Mouse (Mus musculus): ENCODE results near the gene Slc34a2.

Gene Slc34a2

GRCm38 (mm10) chr5:53037781-53038180 is at the start of gene Slc34a2:
TSS of gene Slc34a2 (plus strand) at chr5:53038081.
- no peak for DNase-seq (ENCODE audit: low spot score)

GRCm38 (mm10) chr5:52990687-52991341 is 47.1 kb upstream of the Slc34a2 start:
- DNase-seq (ENCODE audit: low spot score): peak; percentile 59

DNA sequence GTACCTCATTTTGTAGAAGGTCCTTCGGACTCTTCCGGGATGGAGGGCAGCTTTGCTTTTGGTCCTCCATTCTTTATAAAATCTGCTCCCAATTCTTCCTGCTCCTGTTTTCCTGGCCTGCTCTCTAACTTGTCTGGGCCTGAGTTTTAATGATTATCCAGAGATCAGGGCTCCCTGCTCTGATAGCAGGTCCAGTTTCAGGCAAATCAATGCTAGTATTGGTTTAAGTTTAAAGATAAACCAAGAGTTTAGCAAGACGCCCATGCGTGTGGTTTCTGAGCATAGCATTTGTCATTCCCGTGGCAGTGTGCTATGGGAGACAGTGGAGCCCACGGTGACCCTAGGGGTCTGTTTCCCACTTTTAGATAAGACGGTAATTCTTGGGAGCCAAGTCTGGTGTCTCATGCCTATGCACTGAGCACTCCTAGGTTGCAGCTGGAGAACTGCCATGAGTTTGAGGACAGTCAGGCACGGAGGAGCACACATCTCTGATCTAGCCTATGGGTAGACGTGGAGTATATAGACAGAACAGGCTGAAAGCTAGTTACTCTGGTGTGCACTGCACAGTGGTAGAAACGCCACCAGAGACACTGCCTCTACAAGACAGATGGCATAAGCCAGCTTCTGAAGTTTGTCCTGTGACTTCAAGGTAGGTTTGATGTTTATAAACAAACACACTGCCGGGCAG is 45.5 kb upstream of the Slc34a2 start:
- DNase-seq (ENCODE audit: low spot score): no peak

DNA sequence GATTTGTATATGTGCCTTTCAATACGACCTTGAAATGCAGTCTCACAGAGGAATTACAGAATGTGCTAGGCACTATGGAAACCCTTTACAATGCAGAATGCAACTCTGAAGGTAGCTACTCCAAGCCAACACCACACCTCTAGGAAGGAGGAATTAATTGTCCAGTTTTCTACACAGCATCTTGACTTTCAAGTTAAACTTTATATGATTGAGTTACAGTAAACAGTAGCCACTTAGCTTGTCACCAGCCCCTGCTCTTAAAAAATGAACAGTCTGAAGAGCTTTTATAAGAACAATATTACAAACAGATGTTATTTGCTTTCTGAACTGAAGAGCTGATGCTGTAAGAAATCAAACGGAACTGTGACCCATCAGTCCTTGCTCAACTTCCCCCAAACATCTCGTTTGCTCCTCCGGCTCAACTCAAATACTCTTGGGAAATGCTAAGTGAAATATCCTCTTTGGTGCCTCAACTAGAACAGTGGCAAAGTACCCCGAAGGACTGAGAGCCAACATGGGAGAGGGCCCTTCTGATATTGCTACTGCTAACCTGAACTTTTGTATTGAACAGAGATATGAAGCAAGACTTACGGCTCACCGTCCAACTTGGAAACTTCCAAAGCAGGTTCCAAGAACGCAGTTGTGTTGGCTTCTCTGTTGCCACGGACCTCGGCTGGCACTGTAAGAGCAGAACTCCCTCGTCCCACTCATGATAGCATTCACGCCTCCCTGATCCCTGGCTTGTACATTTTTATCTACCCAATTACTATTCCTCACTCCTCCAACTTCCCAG is 44.2 kb upstream of the Slc34a2 start:
- peak; percentile 70 for DNase-seq (ENCODE audit: low spot score)

- no peak for DNase-seq (ENCODE audit: low spot score)
Measured at GRCm38 (mm10) chr5:52995461-52995860, 42.4 kb upstream of the Slc34a2 start.

GRCm38 (mm10) chr5:52996145-52996544 is 41.7 kb upstream of the Slc34a2 start:
- no peak for DNase-seq (ENCODE audit: low spot score)

GRCm38 (mm10) chr5:52996601-52997000 is 41.3 kb upstream of the Slc34a2 start:
- DNase-seq (ENCODE audit: low spot score): no peak

GRCm38 (mm10) chr5:52997032-52997431 is 40.8 kb upstream of the Slc34a2 start:
- DNase-seq (ENCODE audit: low spot score): no peak

DNA sequence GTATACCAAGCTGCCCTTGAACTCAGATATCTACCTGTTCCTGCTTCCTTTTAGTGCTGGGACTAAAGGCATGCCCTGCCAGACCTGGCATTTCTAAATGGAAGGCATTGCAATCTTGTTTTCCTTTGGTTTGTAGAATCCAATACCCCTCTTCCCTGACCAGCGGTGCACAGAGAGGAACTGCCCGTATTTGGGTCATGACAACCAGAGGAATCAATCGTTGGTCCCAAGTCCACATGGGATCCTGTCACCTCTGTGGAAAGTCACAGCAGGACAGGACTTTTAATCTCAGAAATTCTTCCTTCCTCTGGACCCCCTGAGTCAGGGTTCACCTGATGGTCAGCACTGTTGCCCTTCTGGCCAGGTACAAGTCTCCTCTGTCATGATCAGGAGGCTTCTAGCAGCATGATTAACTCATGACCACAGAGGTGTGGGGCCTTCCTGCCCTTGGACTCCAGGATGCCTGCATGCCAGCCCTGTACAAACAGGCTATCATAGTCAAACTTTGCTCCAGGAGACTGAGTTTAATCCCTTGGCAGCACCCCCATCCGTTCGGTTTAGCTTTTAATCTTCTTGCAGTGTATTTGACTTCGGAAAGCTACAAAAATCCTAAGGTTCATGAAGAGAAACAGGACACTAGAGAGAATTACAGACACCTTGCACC is 39.7 kb upstream of the Slc34a2 start:
- DNase-seq (ENCODE audit: low spot score): no peak

DNA sequence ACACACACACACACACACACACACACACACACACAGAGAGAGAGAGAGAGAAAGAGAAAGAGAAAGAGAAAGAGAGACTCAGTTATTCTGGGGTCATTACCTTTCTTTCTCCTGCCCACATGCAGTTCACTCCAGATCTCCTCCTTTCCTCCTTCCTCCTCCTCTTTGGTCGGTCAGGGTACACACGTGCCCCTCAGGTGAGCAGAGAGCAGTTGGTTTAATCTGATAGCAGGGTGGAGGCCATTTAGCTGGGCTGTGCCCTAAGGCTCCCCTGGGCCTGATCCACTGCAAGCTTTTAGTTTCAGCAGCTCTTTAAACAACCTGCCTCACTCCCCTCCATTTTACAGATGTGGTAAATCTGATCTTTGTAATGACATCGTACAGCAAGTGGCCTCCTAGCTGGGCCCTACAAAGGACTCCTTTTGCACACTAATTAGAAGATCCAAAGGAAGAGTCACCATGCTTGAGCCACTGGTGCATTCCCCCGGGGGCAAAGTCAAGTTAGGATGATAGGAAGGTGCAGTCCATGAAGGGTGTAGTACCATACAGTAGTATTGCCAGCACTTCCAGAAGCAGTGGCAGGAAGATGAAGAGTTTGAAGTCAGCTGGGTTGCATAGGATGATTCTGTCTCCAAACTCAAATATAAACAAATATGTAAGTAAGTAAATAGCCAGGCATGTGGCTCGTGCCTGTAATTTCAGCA is 37.6 kb upstream of the Slc34a2 start:
- no peak for DNase-seq (ENCODE audit: low spot score)

DNA sequence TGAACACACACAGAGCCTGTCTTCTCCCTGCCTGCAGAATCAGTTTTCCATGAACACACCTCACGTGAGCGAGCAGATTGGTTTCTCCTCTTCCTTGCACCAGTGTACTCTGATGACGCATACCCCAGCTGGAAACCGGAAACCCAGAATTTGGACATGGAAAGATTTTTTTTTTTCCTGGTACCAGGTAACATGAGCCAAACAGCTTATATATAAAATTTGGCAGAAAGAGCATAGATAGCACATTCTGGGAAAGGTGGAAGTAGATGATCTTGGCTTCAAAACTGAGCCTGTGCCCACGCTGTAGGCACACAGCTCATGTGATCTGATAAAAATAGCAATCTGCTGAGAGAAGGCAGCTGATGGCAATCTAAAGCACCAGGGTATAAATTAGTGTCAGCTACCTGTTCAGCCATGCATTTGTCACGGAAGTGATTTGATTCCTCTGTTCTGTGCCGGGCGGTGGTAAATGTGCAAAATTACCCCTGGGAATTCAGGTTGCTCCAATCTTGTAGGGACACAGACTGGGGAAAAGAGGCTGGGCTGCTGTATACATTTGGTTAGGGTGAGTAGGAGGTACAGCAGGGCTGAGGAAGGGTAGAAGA is 35.2 kb upstream of the Slc34a2 start:
- no peak for DNase-seq (ENCODE audit: low spot score)

DNA sequence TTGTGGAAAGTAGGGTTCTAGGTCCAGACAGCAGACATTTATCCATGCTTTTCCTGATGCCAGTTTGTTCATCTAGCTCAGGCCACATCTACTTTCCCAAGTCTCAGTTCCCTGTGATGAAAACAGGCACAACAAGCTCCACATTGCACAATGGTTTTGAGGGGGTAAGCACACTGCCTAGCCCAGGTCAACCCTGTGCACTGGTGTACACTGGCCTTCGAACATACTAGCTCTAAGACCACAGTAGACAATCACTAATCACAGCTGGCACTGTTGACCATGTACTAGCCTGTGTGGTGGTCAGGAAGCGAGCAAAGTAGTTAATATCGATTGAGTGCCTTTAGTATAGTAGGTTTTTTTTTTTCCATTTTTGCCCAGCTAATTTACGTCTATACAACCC is 34.4 kb upstream of the Slc34a2 start:
- no peak for DNase-seq (ENCODE audit: low spot score)

DNA sequence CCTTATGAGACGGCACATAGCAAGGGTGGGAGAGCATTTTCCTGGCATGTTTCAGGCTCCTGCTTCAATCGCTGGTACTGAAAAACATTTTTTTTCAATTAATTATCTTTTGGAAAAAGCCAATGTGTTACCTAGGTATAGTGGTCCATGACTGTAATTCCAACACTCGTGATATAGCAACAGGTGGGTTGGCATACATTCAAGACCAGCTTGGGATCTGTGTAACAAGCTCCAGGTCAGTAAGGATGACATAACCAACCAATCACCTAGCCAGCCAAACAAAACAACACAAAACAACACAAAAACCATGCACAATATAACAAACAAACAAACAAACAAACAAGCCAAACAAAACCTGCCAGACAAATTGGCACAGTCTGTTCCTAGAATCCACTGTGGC is 33.9 kb upstream of the Slc34a2 start:
- no peak for DNase-seq (ENCODE audit: low spot score)

GRCm38 (mm10) chr5:53009027-53009769 is 28.7 kb upstream of the Slc34a2 start:
- no peak for DNase-seq (ENCODE audit: low spot score)

- no peak for DNase-seq (ENCODE audit: low spot score)
Measured at GRCm38 (mm10) chr5:53009770-53010133, 28.1 kb upstream of the Slc34a2 start.

- DNase-seq (ENCODE audit: low spot score): no peak
Measured at GRCm38 (mm10) chr5:53011327-53011726, 26.6 kb upstream of the Slc34a2 start.

DNA sequence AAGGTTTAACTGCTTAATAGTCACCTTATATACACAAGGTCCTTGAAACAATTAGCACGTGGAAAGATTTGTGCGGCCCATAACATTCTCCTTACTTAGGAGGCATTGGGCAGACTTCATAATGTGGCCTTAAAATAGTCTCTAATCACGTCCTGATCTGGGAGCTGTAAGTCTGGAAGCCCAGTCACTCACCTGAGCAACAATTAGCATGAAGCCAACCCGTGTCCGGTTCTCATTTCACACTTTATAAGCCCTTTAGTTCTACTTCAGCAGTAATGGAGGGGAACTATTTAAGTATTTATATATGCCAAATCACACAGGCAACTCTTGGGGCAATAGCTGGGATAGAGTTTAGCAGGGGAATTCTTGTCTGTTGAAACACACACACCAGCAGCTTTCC is 21.3 kb upstream of the Slc34a2 start:
- no peak for DNase-seq (ENCODE audit: low spot score)

GRCm38 (mm10) chr5:53018316-53018715 is 19.6 kb upstream of the Slc34a2 start:
- no peak for DNase-seq (ENCODE audit: low spot score)

DNA sequence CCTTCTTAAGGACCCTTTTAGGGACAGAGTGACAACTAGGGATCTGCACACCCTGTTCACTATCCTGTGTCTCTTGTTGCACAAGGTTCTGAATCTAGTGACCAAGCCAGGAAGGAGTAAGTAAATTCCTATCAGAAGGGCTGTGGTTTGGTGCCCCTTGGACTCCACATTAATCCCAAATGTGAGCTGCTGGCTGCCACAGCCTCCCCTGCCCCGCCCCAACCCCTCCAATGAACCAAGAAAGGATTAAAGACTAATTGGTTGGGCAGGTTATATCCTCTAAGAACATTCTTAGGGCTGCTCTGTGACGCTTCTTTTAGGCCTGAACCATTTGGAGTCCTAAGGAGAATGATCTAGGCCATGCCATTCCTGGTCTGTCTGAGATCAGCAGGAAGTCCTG is 14.4 kb upstream of the Slc34a2 start:
- no peak for DNase-seq (ENCODE audit: low spot score)

DNA sequence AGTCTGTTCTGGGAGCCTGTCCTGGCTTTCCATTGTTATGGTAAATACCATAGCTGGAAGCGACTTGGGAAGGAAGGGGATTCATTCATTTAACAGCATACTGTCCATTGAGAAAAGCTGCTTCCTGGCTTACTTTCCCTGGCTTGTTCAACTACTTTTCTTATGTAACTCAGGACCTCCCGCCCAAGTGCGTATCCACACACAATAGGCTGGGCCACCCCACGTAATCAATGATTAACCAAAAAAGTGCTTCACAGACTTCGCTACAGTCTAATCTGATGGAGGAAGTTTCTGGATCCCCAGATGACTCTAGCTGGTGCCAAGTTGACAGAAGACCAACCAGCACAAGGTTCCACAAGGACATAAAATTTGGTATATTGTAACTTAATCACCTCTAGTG is 14.0 kb upstream of the Slc34a2 start:
- DNase-seq (ENCODE audit: low spot score): peak; percentile 27
